In genomic region chr3:127711536-127711935, GRCm38 (mm10) we compare ENCODE assay signal across 24 mouse cellular contexts.
"Had no signal": no experiment of that assay in that cellular context is flagged by ENCODE, and none has a peak within 500 bp of the region (broad histone marks: within the 10 kb centered on the region; RNA-seq: fewer than 3 reads in every experiment).

No protein-coding gene starts in this region.

- H3K4me2 ChIP-seq: limb, embryonic 13.5 days; liver, embryonic 12.5 days; liver, embryonic 15.5 days; lung, embryonic 15.5 days; midbrain, embryonic 13.5 days; neural tube, embryonic 13.5 days; stomach, embryonic 15.5 days had no signal

- ATAC-seq: intestine, embryonic 16.5 days; liver, embryonic 12.5 days; midbrain, embryonic 13.5 days; midbrain, embryonic 16.5 days had no signal

- H3K4me3 ChIP-seq: layer of hippocampus, adult 2 months; limb, embryonic 10.5 days; limb, embryonic 13.5 days; liver, embryonic 12.5 days; liver, embryonic 15.5 days; lung, embryonic 15.5 days; megakaryocyte, embryonic 14.5 days; midbrain, embryonic 10.5 days; midbrain, embryonic 13.5 days; myocyte; neural tube, embryonic 13.5 days; stomach, embryonic 15.5 days had no signal

- H3K9ac ChIP-seq: limb, embryonic 13.5 days; liver, embryonic 12.5 days; liver, embryonic 15.5 days; lung, embryonic 15.5 days; midbrain, embryonic 13.5 days; neural tube, embryonic 13.5 days; stomach, embryonic 15.5 days had no signal

- H3K9me3 ChIP-seq: limb, embryonic 10.5 days; limb, embryonic 13.5 days; liver, embryonic 12.5 days; liver, embryonic 15.5 days; lung, embryonic 15.5 days; midbrain, embryonic 10.5 days; midbrain, embryonic 13.5 days; neural tube, embryonic 13.5 days; stomach, embryonic 15.5 days had no signal

- H3K36me3 ChIP-seq: limb, embryonic 10.5 days; limb, embryonic 13.5 days; liver, embryonic 12.5 days; liver, embryonic 15.5 days; lung, embryonic 15.5 days; midbrain, embryonic 10.5 days; midbrain, embryonic 13.5 days; neural tube, embryonic 13.5 days; stomach, embryonic 15.5 days had no signal

- H3K27ac ChIP-seq: kidney, postnatal 0 days; layer of hippocampus, adult 2 months; limb, embryonic 10.5 days; limb, embryonic 13.5 days; liver, embryonic 12.5 days; liver, embryonic 15.5 days; lung, embryonic 15.5 days; midbrain, embryonic 10.5 days; midbrain, embryonic 13.5 days; neural tube, embryonic 13.5 days; stomach, embryonic 15.5 days had no signal

- H3K27me3 ChIP-seq: lung, embryonic 15.5 days; megakaryocyte, embryonic 14.5 days; stomach, embryonic 15.5 days had no signal

- H3K4me1 ChIP-seq: liver, embryonic 12.5 days; liver, embryonic 15.5 days; megakaryocyte, embryonic 14.5 days; stomach, embryonic 15.5 days had no signal

- DNase-seq: layer of hippocampus, adult 9-11 months; liver; lung, adult 18-20 months; lung, postnatal 10 days; lung, postnatal 36 days; retina, postnatal 1 day; right cerebral cortex, postnatal 25 days; spleen, adult 18-20 months; thymus, postnatal 25 days had no signal
